Mouse (Mus musculus): ENCODE data around the gene Smarcd1.
"Not testable (repeated sequence)": the region's sequence is repeated elsewhere in the genome, so short reads cannot be mapped to it uniquely, and the experiment has no call there.

The Smarcd1 gene

GRCm38 (mm10) chr15:99682880-99683279 lies 19.0 kb upstream of the Smarcd1 start:
- no peak for DNase-seq (ENCODE audit: inconsistent ontology term)

DNA sequence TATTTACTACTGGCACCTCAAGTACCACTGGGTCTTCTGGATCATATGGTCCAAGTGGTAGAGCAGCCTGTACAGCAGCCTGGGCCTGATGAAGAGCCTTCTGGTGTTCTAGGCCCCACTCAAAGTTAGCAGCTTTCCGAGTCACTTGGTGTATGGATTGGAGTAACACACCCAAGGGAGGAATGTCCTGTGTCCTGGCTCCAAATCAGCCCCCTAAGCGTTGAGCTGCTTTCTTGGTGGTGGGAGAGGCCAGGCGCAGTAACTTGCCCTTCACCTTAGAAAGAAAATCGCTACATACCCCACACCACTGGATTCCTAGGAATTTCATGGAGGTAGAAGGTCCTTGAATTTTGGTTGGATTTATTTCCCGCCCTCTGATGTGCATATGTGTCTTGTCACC lies 17.8 kb upstream of the Smarcd1 start:
- DNase-seq (ENCODE audit: inconsistent ontology term) = no peak

DNA sequence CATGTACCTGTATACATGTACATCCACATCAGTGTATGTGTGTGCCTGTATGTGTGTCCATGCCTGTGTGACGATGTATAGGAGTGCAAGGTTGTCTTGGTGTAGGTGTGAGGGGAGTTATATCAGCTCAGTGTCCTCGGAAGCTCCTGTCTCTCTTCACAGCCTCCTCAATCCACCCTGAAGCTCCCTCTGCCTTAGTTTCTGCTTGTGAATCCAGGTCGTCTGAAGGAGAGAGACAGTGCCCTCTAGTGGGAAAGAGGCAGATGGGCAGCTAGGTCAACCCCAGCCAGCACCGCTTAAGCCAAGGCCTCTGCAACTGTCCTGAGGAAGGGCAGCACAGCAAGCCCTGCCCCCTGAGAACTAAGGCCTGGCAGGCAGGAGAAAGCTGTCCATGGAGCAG lies 13.2 kb upstream of the Smarcd1 start:
- peak; percentile 54 for DNase-seq (ENCODE audit: inconsistent ontology term)

DNA sequence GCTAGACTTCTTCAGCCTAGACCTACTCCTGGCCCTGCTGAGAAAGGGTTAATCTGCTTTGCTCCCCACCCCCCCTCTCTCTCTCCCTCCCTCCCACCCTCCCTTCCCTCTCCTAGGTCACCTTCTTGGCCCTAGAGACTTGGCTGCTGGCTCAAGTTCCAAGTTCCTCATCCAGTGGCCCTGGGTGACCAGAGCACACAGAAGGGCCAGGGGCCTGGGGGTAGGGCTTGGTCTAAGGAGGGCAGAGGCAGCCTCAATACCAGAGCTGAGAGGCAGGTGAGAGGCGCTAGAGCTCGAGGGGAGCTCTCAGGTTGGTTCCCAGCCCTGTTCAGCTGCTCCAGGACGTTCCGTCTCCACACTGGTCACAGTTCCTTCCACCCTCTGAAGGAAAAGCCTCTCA lies 11.0 kb upstream of the Smarcd1 start:
- no peak for DNase-seq (ENCODE audit: inconsistent ontology term)

DNA sequence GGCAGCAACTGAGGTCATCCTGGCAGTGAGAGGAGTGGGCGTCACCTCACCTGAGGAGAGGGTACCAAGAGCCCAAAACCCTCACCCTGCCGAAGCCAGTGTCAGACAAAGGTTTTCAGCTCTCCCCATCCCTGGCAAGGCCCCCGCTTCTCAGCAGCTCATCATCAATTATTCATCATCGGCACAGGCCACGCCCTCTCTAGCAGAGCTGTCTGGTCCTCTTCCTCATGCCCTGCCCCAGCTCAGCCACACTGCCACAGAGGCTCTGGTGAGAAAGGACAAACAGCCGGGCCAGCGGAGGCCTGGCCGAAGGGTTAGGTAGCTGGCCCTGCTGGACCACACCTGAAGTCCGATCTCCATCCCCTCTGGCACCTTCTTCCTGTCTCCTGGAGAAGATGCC lies 10.0 kb upstream of the Smarcd1 start:
- DNase-seq (ENCODE audit: inconsistent ontology term) = no peak

DNA sequence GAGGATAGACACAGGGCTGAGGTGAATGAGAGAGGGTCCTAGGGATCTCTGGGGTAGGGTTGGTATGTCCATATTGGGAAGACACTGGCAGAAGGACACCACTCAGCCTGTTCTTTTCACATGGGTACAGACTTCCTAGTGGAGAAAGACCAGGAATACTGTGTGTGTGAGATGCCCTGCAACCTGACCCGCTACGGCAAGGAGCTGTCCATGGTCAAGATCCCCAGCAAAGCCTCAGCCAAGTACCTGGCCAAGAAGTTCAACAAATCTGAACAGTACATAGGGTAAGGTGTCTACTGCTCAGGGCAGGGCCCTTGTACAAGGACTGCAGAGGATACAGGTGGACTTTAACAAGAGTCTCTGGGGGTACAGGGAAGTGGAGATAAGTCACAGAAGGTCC lies 4.6 kb upstream of the Smarcd1 start:
- DNase-seq (ENCODE audit: inconsistent ontology term) = no peak

GRCm38 (mm10) chr15:99698533-99699085 lies 3.3 kb upstream of the Smarcd1 start:
- no peak for DNase-seq (ENCODE audit: inconsistent ontology term)

- DNase-seq (ENCODE audit: inconsistent ontology term) = no peak
Observed at GRCm38 (mm10) chr15:99699715-99700114, 2.2 kb upstream of the Smarcd1 start.

GRCm38 (mm10) chr15:99700219-99701106 lies 1.5 kb upstream of the Smarcd1 start:
- no peak for DNase-seq (ENCODE audit: inconsistent ontology term)

DNA sequence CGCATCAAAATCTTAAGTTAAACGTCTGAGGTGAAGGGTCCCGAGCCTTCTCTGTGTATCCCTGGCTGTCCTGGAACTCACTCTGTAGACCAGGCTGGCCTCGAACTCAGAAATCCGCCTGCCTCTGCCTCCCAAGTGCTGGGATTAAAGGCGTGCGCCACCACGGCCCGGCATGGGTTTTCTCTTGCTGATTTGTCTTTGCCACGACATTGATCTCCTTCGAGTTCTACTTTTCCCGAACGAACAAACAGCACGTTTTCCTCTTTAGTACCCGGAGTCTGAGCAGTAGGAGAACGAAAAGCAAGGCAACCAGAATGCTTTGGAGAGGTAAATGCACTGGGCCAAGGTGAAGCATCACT lies 310 bp upstream of the Smarcd1 start:
- not testable (repeated sequence) for DNase-seq (ENCODE audit: inconsistent ontology term)

GRCm38 (mm10) chr15:99703104-99703503 lies 1.2 kb downstream of the Smarcd1 start:
- DNase-seq (ENCODE audit: inconsistent ontology term) = no peak

GRCm38 (mm10) chr15:99703676-99704040 lies 1.7 kb downstream of the Smarcd1 start:
- no peak for DNase-seq (ENCODE audit: inconsistent ontology term)

- DNase-seq (ENCODE audit: inconsistent ontology term) = peak; percentile 34
Observed at GRCm38 (mm10) chr15:99704041-99704681, 2.2 kb downstream of the Smarcd1 start.

GRCm38 (mm10) chr15:99704881-99705280 lies 3.0 kb downstream of the Smarcd1 start:
- DNase-seq (ENCODE audit: inconsistent ontology term) = peak; percentile 37

DNA sequence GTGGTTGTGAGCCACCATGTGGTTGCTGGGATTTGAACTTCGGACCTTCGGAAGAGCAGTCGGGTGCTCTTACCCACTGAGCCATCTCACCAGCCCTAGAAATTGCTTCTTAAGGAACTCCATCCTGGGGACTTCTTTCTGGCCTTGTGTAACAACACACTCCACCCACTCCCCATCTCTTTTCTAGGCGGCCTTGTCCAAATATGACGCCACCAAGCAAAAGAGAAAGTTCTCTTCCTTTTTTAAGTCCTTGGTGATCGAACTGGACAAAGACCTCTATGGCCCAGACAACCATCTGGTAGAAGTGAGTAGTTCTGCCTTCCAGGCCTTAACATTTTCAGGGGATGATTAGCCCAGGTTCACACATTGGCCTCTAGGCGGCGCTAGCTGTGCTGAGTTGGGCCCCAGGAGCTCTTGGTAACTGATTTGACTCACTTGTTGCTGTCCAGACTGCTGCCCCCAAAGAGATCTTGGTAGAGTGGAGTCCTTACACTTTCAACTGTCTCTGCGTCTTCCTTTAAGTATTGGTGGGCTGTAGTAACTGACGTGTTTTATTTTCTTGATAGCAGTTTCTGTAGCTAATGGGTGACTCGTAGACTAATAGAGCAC lies 3.6 kb downstream of the Smarcd1 start, which contains the start of gene Gm17349:
TSS of gene Gm17349 (minus strand) at position 51 of the 609 bp plus-strand sequence.
- peak; percentile 60 for DNase-seq (ENCODE audit: inconsistent ontology term)

DNA sequence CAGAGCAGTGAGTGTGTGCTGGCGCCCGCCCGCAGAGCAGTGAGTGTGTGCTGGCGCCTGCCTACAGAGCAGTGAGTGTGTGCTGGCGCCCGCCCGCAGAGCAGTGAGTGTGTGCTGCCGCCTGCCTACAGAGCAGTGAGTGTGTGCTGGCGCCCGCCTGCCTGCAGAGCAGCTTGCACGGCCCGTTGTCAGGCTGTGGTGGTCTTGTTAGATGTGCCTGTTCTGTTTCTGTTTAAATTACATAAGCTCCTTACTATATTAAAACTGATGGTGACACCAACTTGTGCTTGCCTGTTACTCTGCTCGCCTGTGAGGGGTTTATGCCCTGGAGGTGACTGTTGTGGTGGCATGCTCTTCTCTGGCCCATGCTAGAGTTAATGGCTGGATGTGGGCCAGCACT lies 6.2 kb downstream of the Smarcd1 start:
- DNase-seq (ENCODE audit: inconsistent ontology term) = no peak

GRCm38 (mm10) chr15:99710221-99711190 lies 8.6 kb downstream of the Smarcd1 start:
- no peak for DNase-seq (ENCODE audit: inconsistent ontology term)

GRCm38 (mm10) chr15:99711491-99711890 lies 9.6 kb downstream of the Smarcd1 start:
- no peak for DNase-seq (ENCODE audit: inconsistent ontology term)

GRCm38 (mm10) chr15:99712666-99713559 lies 11.0 kb downstream of the Smarcd1 start:
- DNase-seq (ENCODE audit: inconsistent ontology term) = no peak

- DNase-seq (ENCODE audit: inconsistent ontology term) = no peak
Observed at GRCm38 (mm10) chr15:99713569-99713968, 11.6 kb downstream of the Smarcd1 start.
